Mouse (Mus musculus): ENCODE measurements at regions not wholly inside any gene's neighbourhood (a gene's known extent, or its start where the extent isn't known, plus 50 kb on each side); places are given as distances from the start of the nearest gene placed in this dataset.
A peak's percentile ranks its signal among the peaks of the same experiment; 100 is the strongest.

GRCm38 (mm10) chrX:143462632-143463031, 55.8 kb upstream of the Pak3 start:
- no peaks in the 10 kb centered on the region for H3K27me3 ChIP-seq (ENCODE audit: control insufficient read depth, insufficient read depth, low read length, poor library complexity, severe bottlenecking)
- H3K36me3 ChIP-seq (ENCODE audit: control insufficient read depth, insufficient read depth, low read length, poor library complexity, severe bottlenecking), result no peaks in the 10 kb centered on the region
- DNase-seq (ENCODE audit: low read depth, low spot score), result no peak

GRCm38 (mm10) chrX:143448636-143449346, 54.7 kb upstream of the Chrdl1 start:
- Histone ChIP-seq H3K27me3 (ENCODE audit: control insufficient read depth, insufficient read depth, low read length, poor library complexity, severe bottlenecking) (no peaks in the 10 kb centered on the region), H3K36me3 (ENCODE audit: control insufficient read depth, insufficient read depth, low read length, poor library complexity, severe bottlenecking) (no peaks in the 10 kb centered on the region)
- peak; percentile 0 for DNase-seq (ENCODE audit: low read depth, low spot score)

DNA sequence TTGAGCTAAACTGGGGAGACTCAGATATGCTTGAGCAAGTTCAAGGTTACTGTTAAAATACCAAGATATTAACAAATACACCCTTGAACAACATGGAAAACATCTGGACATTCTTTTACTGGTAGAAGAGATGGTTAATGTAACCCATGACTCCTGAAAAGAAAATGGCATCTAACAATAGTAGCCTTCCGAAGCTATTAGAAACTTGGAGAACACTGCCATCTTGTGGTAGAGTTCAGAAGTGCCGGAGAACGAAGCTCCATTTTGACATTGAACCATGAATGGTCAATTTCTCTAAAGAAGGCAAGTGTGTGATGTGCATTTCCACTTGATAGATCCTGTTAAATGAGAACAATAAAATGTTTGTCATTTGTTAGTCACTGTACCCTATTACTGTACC, 50.5 kb upstream of the Chrdl1 start:
- peak; percentile 38 for DNase-seq (ENCODE audit: low read depth, low spot score)
- no peaks in the 10 kb centered on the region for H3K36me3 ChIP-seq (ENCODE audit: control insufficient read depth, insufficient read depth, low read length, poor library complexity, severe bottlenecking)
- H3K27me3 ChIP-seq (ENCODE audit: control insufficient read depth, insufficient read depth, low read length, poor library complexity, severe bottlenecking), result no peaks in the 10 kb centered on the region
